Mouse (Mus musculus) kidney, postnatal 0 days (tissue): ENCODE data around the gene Iqce. TPM values are rescaled to one million over a fixed set of nuclear protein-coding genes. Genes with fewer than 3 reads are reported as not detected.
A peak's percentile ranks its signal among the peaks of the same experiment; 100 is the strongest.

Experiments used
- ATAC-seq: fragments of 200-750 bp; cut with Nextera tagmentation; replicated peaks from 2 replicates; pipeline ENCODE4 v1.8.0; 2017; ENCODE audit warnings: low read depth, moderate number of reproducible peaks, moderate TSS enrichment, moderate library complexity; ENCODE audit not compliant: low FRiP score
- DNase-seq: peaks from one replicate; pipeline ENCODE4 v3.0.0-alpha.2; 2016; ENCODE audit warnings: low spot score
- H3K27ac ChIP-seq: fragments of 300-500 bp; sonication (generic); 2 replicates; pipeline ENCODE4 v1.5.1; 2014; ENCODE audit warnings: mild to moderate bottlenecking
- H3K27me3 ChIP-seq: fragments of 300-500 bp; sonication (generic); 2 replicates; pipeline ENCODE4 v1.6.1; 2014; ENCODE audit warnings: low read length, mixed read lengths; ENCODE audit not compliant: insufficient read depth
- H3K36me3 ChIP-seq: fragments of 300-500 bp; sonication (generic); 2 replicates; pipeline ENCODE4 v1.6.1; 2014; ENCODE audit warnings: low read length, mixed read lengths; ENCODE audit not compliant: insufficient read depth
- H3K4me1 ChIP-seq: fragments of 300-500 bp; sonication (generic); replicated peaks from 2 replicates; pipeline ENCODE4 v1.6.1; 2014; ENCODE audit warnings: antibody characterized with exemption, low read length, mixed read lengths; ENCODE audit not compliant: insufficient read depth
- H3K4me2 ChIP-seq: fragments of 300-500 bp; sonication (generic); 2 replicates; pipeline ENCODE4 v1.6.1; 2014; ENCODE audit warnings: mild to moderate bottlenecking, low read length, moderate library complexity, mixed read lengths
- H3K4me3 ChIP-seq: fragments of 300-500 bp; sonication (generic); replicated peaks from 2 replicates; pipeline ENCODE4 v1.5.1; 2014; ENCODE audit warnings: low read depth, low read length
- H3K9ac ChIP-seq: fragments of 300-500 bp; sonication (generic); 2 replicates; pipeline ENCODE4 v1.6.1; 2014; ENCODE audit warnings: low read depth, low read length
- H3K9me3 ChIP-seq: fragments of 300-500 bp; sonication (generic); replicated peaks from 2 replicates; pipeline ENCODE4 v1.6.1; 2016; ENCODE audit warnings: low read length, inconsistent platforms, mixed read lengths
- CTCF ChIP-seq: IDR thresholded peaks from 2 replicates; pipeline ENCODE4 v1.5.1; 2016; ENCODE audit warnings: antibody characterized with exemption, low read depth, mild to moderate bottlenecking, moderate library complexity
- WGBS: fragments of 180-500 bp; shearing (Covaris S2); extraction: QIAGEN DNeasy Blood & Tissue Kit; methylation state at CpG from one replicate; pipeline ENCODE4 v1.1.7; 2014; 5-methylcytosine and 5-hydroxymethylcytosine counted together
- polyA plus RNA-seq: library from polyadenylated mRNA; unstranded; fragments of >200 nt; fragmentation: Nextera tagmentation; extraction: Ambion mirVana; gene quantifications from 2 replicates; pipeline ENCODE4 v1.2.1, GENCODE M21; 2015

The Iqce gene
- polyA plus RNA-seq, 1 experiment from 2014 or later = 18.7 TPM

- ATAC-seq = no peak
- 89% methylated on average over 6 of the region's 6 CpGs for WGBS
These were observed 63.7 kb downstream of the Iqce start for GRCm38 (mm10) chr5:140638484-140638883.

GRCm38 (mm10) chr5:140637989-140638388 lies 64.2 kb downstream of the Iqce start:
- no peak for TF ChIP-seq CTCF
- no peak overlapping the region for H3K9ac ChIP-seq
- no peak overlapping the region for H3K4me2 ChIP-seq
- H3K27ac ChIP-seq = no peak overlapping the region
- WGBS = 82% methylated on average over 3 of the region's 3 CpGs
- DNase-seq = no peak
- H3K27me3 ChIP-seq = no peaks in the 10 kb centered on the region
- no peaks in the 10 kb centered on the region for H3K9me3 ChIP-seq
- peaks cover 17% of the 10 kb centered on the region; the same call in 1 of the 2 replicates for H3K4me1 ChIP-seq
- ATAC-seq = no peak
- peaks cover 27% of the 10 kb centered on the region for H3K36me3 ChIP-seq
- no peak overlapping the region for H3K4me3 ChIP-seq

More at GRCm38 (mm10) chr5:140638484-140638883, 63.7 kb downstream of the Iqce start:
- no peak overlapping the region for H3K4me2 ChIP-seq
- no peak for TF ChIP-seq CTCF
- no peak overlapping the region for H3K4me3 ChIP-seq
- H3K27me3 ChIP-seq = no peaks in the 10 kb centered on the region
- DNase-seq = no peak
- no peaks in the 10 kb centered on the region for H3K9me3 ChIP-seq
- H3K36me3 ChIP-seq = peaks cover 24% of the 10 kb centered on the region
- H3K27ac ChIP-seq = no peak overlapping the region
- H3K9ac ChIP-seq = no peak overlapping the region
- peaks cover 17% of the 10 kb centered on the region; the same call in 1 of the 2 replicates for H3K4me1 ChIP-seq

GRCm38 (mm10) chr5:140637058-140637410 lies 65.1 kb downstream of the Iqce start:
- Histone ChIP-seq H3K27me3 (no peaks in the 10 kb centered on the region), H3K4me1 (peaks cover 12% of the 10 kb centered on the region; the same call in 1 of the 2 replicates), H3K36me3 (peaks cover 35% of the 10 kb centered on the region), H3K9me3 (no peaks in the 10 kb centered on the region), H3K27ac (peak overlapping the region; percentile 57), H3K4me3 (no peak overlapping the region), H3K9ac (no peak overlapping the region), H3K4me2 (no peak overlapping the region)
- TF ChIP-seq CTCF = no peak
- ATAC-seq = no peak
- no peak for DNase-seq
- WGBS = 79% methylated on average over 6 of the region's 6 CpGs

- Histone ChIP-seq H3K4me3 (no peak overlapping the region), H3K36me3 (peaks cover 35% of the 10 kb centered on the region), H3K27ac (peak overlapping the region; percentile 57), H3K9me3 (no peaks in the 10 kb centered on the region), H3K4me1 (0 out of 2 replicates have a peak, but pooled peaks cover 6% of the 10 kb centered on the region), H3K9ac (no peak overlapping the region), H3K4me2 (no peak overlapping the region), H3K27me3 (no peaks in the 10 kb centered on the region)
- WGBS = 70% methylated on average over 7 of the region's 7 CpGs
- no peak for ATAC-seq
- no peak for TF ChIP-seq CTCF
- no peak for DNase-seq
These were observed 65.7 kb downstream of the Iqce start for GRCm38 (mm10) chr5:140636316-140637057.

GRCm38 (mm10) chr5:140634798-140635722 lies 67.1 kb downstream of the Iqce start:
- no peak for TF ChIP-seq CTCF
- H3K9me3 ChIP-seq = no peaks in the 10 kb centered on the region
- no peak overlapping the region for H3K27ac ChIP-seq
- no peaks in the 10 kb centered on the region for H3K4me1 ChIP-seq
- H3K9ac ChIP-seq = no peak overlapping the region
- no peak overlapping the region for H3K4me2 ChIP-seq
- ATAC-seq (no peak), DNase-seq (no peak)
- 94% methylated on average over 26 of the region's 26 CpGs for WGBS
- peaks cover 40% of the 10 kb centered on the region for H3K36me3 ChIP-seq
- H3K4me3 ChIP-seq = no peak overlapping the region
- no peaks in the 10 kb centered on the region for H3K27me3 ChIP-seq

GRCm38 (mm10) chr5:140633432-140633831 lies 68.7 kb downstream of the Iqce start:
- H3K9me3 ChIP-seq = no peaks in the 10 kb centered on the region
- H3K36me3 ChIP-seq = peaks cover 49% of the 10 kb centered on the region
- no peak overlapping the region for H3K4me2 ChIP-seq
- no peaks in the 10 kb centered on the region for H3K27me3 ChIP-seq
- H3K4me3 ChIP-seq = no peak overlapping the region
- 87% methylated on average over 7 of the region's 7 CpGs for WGBS
- ATAC-seq = no peak
- no peaks in the 10 kb centered on the region for H3K4me1 ChIP-seq
- TF ChIP-seq CTCF = no peak
- no peak overlapping the region for H3K9ac ChIP-seq
- H3K27ac ChIP-seq = no peak overlapping the region
- no peak for DNase-seq
